Mouse (Mus musculus): ENCODE data around the gene Gucy2e. TPM values are rescaled to one million over a fixed set of nuclear protein-coding genes. Genes with fewer than 3 reads are reported as not detected.

Gucy2e gene
- polyA plus RNA-seq, 1 experiment from 2014 or later, result 0.68 TPM

DNA sequence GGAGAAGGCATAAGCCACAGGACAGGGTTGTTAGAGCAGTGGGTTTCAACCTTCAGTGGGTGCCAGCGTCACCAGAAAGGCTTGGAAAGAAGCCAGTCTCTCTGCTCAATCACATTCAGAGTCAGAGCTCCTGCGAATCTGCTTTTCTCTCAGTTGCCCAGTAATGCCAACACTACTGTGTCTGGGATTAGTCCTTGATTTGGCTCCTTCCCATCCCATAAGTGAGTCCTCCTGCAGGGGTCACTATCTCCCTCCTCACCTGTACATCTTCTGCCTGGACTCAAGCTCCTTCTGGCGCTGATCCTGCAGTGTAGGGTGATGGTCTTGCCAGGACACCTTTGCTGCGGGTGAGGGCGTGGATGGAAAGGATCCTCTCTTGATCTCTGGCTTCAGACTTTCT, 40.1 kb downstream of the Gucy2e start:
- peak overlapping the region; percentile 49 for H3K4me2 ChIP-seq (ENCODE audit: low read length)
- no peak overlapping the region for H3K27ac ChIP-seq (ENCODE audit: low read length)
- H3K27me3 ChIP-seq (replicated peaks; ENCODE audit: control insufficient read depth, insufficient read depth, low read length), result peaks cover 17% of the 10 kb centered on the region
- WGBS, result 4% methylated on average over 5 of the region's 5 CpGs
- ATAC-seq, result no peak
- no peaks in the 10 kb centered on the region for H3K36me3 ChIP-seq (ENCODE audit: control insufficient read depth, insufficient read depth)
- no peaks in the 10 kb centered on the region for H3K9me3 ChIP-seq (ENCODE audit: control insufficient read depth, low read length)
- no peak overlapping the region; the same call in 1 of the 2 replicates for H3K9ac ChIP-seq (replicated peaks; ENCODE audit: low read depth, low read length)
- peaks cover 6% of the 10 kb centered on the region for H3K4me1 ChIP-seq (replicated peaks; ENCODE audit: control insufficient read depth, insufficient read depth, low read length)
- H3K4me3 ChIP-seq (replicated peaks; ENCODE audit: low read length), result peak overlapping the region; percentile 30

DNA sequence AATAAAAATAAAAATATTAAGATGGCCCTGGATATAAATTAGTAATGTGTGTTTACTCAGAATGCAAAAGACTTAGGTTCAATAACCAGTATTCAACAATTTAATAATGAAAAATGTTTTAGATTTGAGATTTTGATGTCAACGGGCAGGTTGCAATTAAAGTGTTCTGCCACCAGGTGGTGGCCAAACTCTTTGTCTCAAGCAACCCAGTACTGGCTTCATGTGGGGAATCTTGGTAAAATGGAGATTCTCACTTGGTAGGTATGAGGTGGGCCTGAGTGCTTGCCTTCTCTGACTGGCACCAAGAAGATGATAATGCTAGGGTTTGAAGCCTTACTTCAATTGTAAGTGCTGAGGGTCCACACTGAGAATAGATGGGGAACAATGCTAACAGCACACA, 44.0 kb downstream of the Gucy2e start:
- Histone ChIP-seq H3K27me3 (replicated peaks; ENCODE audit: control insufficient read depth, insufficient read depth, low read length) (peaks cover 11% of the 10 kb centered on the region), H3K4me2 (ENCODE audit: low read length) (no peak overlapping the region), H3K36me3 (ENCODE audit: control insufficient read depth, insufficient read depth) (no peaks in the 10 kb centered on the region), H3K9ac (replicated peaks; ENCODE audit: low read depth, low read length) (no peak overlapping the region), H3K9me3 (ENCODE audit: control insufficient read depth, low read length) (no peaks in the 10 kb centered on the region), H3K4me3 (replicated peaks; ENCODE audit: low read length) (no peak overlapping the region), H3K27ac (ENCODE audit: low read length) (no peak overlapping the region), H3K4me1 (replicated peaks; ENCODE audit: control insufficient read depth, insufficient read depth, low read length) (peaks cover 6% of the 10 kb centered on the region)
- no peak for ATAC-seq
- 2% methylated on average over 1 of the region's 1 CpGs for WGBS

DNA sequence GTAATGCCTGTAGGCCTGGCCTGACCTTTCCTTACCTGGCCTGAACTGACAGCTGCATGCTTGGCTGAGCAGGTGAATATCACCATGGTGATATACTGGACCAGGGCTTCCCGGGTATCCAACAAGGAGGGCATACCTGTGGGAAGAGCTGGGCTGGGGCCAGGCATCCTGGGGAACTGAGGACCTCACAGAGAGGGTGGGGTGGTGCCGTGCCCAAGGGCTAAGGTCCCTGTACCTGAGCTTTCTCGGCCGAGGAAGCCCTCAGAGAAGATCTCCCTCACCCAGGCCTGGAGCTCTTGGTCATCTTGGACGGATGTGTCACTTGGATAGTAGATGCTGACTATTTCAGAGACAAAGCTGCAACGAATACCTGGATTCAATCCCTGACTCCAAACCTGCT, 50.9 kb downstream of the Gucy2e start:
- WGBS, result 89% methylated on average over 6 of the region's 6 CpGs
- no peak for ATAC-seq
- Histone ChIP-seq H3K27ac (ENCODE audit: low read length) (no peak overlapping the region), H3K27me3 (replicated peaks; ENCODE audit: control insufficient read depth, insufficient read depth, low read length) (no peaks in the 10 kb centered on the region), H3K4me2 (ENCODE audit: low read length) (no peak overlapping the region), H3K36me3 (ENCODE audit: control insufficient read depth, insufficient read depth) (no peaks in the 10 kb centered on the region), H3K4me3 (replicated peaks; ENCODE audit: low read length) (no peak overlapping the region), H3K4me1 (replicated peaks; ENCODE audit: control insufficient read depth, insufficient read depth, low read length) (no peaks in the 10 kb centered on the region), H3K9me3 (ENCODE audit: control insufficient read depth, low read length) (no peaks in the 10 kb centered on the region), H3K9ac (replicated peaks; ENCODE audit: low read depth, low read length) (no peak overlapping the region)

DNA sequence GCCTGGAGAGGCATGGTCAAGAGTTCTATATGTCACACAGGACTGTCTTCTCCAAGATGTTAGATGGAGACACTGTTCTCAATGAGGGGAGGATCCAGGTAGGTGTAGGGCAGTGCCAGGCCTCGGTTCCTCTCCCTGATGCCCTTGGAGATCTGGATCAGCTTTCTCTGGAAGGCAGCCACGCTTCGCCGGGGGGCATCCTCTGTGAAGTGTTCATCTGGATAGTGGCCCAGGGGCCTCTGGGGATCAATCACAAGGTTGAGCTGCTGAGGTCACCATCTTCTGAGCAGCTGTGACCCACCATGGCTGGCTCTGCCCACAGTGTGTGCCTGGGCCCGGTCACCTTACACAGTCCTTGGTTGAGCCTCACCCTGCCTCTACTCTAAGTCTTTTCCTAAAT, 51.8 kb downstream of the Gucy2e start:
- Histone ChIP-seq H3K4me1 (replicated peaks; ENCODE audit: control insufficient read depth, insufficient read depth, low read length) (no peaks in the 10 kb centered on the region), H3K36me3 (ENCODE audit: control insufficient read depth, insufficient read depth) (no peaks in the 10 kb centered on the region), H3K9me3 (ENCODE audit: control insufficient read depth, low read length) (no peaks in the 10 kb centered on the region), H3K27ac (ENCODE audit: low read length) (no peak overlapping the region), H3K4me2 (ENCODE audit: low read length) (no peak overlapping the region), H3K4me3 (replicated peaks; ENCODE audit: low read length) (no peak overlapping the region), H3K27me3 (replicated peaks; ENCODE audit: control insufficient read depth, insufficient read depth, low read length) (no peaks in the 10 kb centered on the region), H3K9ac (replicated peaks; ENCODE audit: low read depth, low read length) (no peak overlapping the region)
- 92% methylated on average over 5 of the region's 5 CpGs for WGBS
- ATAC-seq, result no peak

DNA sequence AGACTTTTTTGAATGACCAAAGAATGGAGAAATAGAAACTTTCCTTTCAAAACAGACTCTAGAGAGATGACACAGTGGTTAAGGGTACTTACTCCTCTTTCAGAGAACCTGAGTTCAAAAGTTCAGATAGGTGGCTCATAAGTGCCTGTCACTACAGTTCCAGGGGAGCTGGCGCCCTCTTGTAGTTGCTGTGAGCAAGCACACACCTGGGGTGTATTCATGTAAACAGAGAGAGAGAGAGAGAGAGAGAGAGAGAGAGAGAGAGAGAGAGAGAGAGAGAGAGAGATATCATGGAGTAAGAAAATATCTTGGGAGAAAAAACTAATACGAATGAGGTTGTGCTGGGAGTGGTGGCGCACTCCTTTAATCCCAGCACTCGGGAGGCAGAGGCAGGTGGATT, 56.7 kb downstream of the Gucy2e start:
- H3K9me3 ChIP-seq (ENCODE audit: control insufficient read depth, low read length), result no peaks in the 10 kb centered on the region
- no peak overlapping the region for H3K9ac ChIP-seq (replicated peaks; ENCODE audit: low read depth, low read length)
- H3K4me1 ChIP-seq (replicated peaks; ENCODE audit: control insufficient read depth, insufficient read depth, low read length), result no peaks in the 10 kb centered on the region
- no peaks in the 10 kb centered on the region for H3K27me3 ChIP-seq (replicated peaks; ENCODE audit: control insufficient read depth, insufficient read depth, low read length)
- no peak for ATAC-seq
- H3K4me3 ChIP-seq (replicated peaks; ENCODE audit: low read length), result no peak overlapping the region
- H3K4me2 ChIP-seq (ENCODE audit: low read length), result no peak overlapping the region
- H3K36me3 ChIP-seq (ENCODE audit: control insufficient read depth, insufficient read depth), result no peaks in the 10 kb centered on the region
- H3K27ac ChIP-seq (ENCODE audit: low read length), result no peak overlapping the region
- 82% methylated on average over 4 of the region's 4 CpGs for WGBS

DNA sequence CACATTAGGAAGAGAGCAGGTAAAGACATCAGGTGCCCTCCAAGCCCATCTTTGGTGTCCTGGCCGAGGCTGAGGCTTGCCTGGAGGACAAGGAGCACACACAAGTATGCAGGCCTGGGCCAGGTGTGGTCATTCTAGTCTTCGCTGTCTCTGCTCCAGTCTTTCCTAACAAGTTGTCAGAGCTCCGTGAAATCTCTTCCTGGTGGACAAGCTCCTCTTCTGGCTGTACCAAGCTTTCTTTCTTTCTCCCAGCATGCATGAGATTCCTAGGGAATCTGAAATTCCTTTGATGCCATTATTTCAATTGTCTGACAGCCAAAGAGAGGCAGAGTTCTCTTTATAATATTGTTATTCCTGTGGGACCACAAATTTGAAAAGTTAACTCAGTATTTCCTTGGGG, 57.3 kb downstream of the Gucy2e start:
- ATAC-seq, result no peak
- WGBS, result 47% methylated on average over 3 of the region's 3 CpGs
- H3K9me3 ChIP-seq (ENCODE audit: control insufficient read depth, low read length), result no peaks in the 10 kb centered on the region
- H3K4me2 ChIP-seq (ENCODE audit: low read length), result no peak overlapping the region
- H3K27ac ChIP-seq (ENCODE audit: low read length), result no peak overlapping the region
- no peaks in the 10 kb centered on the region for H3K4me1 ChIP-seq (replicated peaks; ENCODE audit: control insufficient read depth, insufficient read depth, low read length)
- H3K9ac ChIP-seq (replicated peaks; ENCODE audit: low read depth, low read length), result no peak overlapping the region
- H3K36me3 ChIP-seq (ENCODE audit: control insufficient read depth, insufficient read depth), result no peaks in the 10 kb centered on the region
- no peak overlapping the region for H3K4me3 ChIP-seq (replicated peaks; ENCODE audit: low read length)
- no peaks in the 10 kb centered on the region for H3K27me3 ChIP-seq (replicated peaks; ENCODE audit: control insufficient read depth, insufficient read depth, low read length)

DNA sequence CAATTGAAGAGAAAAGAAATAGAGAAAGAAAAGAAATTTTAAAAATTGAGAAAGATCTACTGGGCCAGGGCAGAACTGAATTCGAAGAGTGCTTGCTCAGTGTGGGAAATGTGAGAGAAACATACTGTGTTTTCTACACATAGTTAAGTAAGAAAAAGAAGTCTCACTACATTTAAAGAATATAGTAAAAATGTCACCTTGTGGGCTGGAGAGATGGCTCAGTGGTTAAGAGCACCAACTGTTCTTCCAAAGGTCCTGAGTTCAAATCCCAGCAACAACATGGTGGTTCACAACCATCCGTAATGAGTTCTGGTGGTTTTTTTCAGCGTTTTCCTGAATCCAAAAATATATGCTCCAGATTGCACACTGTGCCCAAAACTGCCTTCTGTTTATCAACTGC, 58.3 kb downstream of the Gucy2e start:
- no peak overlapping the region for H3K4me3 ChIP-seq (replicated peaks; ENCODE audit: low read length)
- no peaks in the 10 kb centered on the region for H3K36me3 ChIP-seq (ENCODE audit: control insufficient read depth, insufficient read depth)
- H3K27ac ChIP-seq (ENCODE audit: low read length), result no peak overlapping the region
- no peak overlapping the region for H3K9ac ChIP-seq (replicated peaks; ENCODE audit: low read depth, low read length)
- H3K9me3 ChIP-seq (ENCODE audit: control insufficient read depth, low read length), result no peaks in the 10 kb centered on the region
- WGBS, result 84% methylated on average over 3 of the region's 3 CpGs
- H3K4me2 ChIP-seq (ENCODE audit: low read length), result no peak overlapping the region
- no peaks in the 10 kb centered on the region for H3K27me3 ChIP-seq (replicated peaks; ENCODE audit: control insufficient read depth, insufficient read depth, low read length)
- no peaks in the 10 kb centered on the region for H3K4me1 ChIP-seq (replicated peaks; ENCODE audit: control insufficient read depth, insufficient read depth, low read length)
- ATAC-seq, result no peak

DNA sequence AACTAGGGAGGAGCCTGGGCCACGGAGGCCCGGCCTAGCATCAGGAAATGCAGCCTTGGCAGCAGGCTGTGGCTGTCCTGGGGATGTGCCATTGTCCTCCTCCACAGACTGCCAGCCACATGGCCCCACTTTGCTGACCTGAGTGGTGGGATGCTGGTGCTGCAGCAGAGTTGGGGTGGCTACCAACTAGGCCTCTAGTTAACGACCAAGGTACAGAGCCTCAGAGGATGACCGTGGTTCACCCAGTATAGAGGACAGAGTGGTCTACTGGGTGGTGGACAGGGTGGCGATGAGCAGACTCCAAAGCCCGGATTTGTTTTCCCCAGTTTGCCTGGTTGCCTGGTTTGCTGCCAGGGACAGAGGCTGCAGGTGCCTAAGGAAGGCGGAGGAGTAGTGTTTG, 62.1 kb downstream of the Gucy2e start:
- no peak overlapping the region for H3K4me2 ChIP-seq (ENCODE audit: low read length)
- H3K4me3 ChIP-seq (replicated peaks; ENCODE audit: low read length), result no peak overlapping the region
- H3K9me3 ChIP-seq (ENCODE audit: control insufficient read depth, low read length), result no peaks in the 10 kb centered on the region
- H3K9ac ChIP-seq (replicated peaks; ENCODE audit: low read depth, low read length), result no peak overlapping the region
- H3K27me3 ChIP-seq (replicated peaks; ENCODE audit: control insufficient read depth, insufficient read depth, low read length), result no peaks in the 10 kb centered on the region
- no peak overlapping the region for H3K27ac ChIP-seq (ENCODE audit: low read length)
- 86% methylated on average over 7 of the region's 7 CpGs for WGBS
- no peaks in the 10 kb centered on the region for H3K4me1 ChIP-seq (replicated peaks; ENCODE audit: control insufficient read depth, insufficient read depth, low read length)
- ATAC-seq, result no peak
- H3K36me3 ChIP-seq (ENCODE audit: control insufficient read depth, insufficient read depth), result no peaks in the 10 kb centered on the region

DNA sequence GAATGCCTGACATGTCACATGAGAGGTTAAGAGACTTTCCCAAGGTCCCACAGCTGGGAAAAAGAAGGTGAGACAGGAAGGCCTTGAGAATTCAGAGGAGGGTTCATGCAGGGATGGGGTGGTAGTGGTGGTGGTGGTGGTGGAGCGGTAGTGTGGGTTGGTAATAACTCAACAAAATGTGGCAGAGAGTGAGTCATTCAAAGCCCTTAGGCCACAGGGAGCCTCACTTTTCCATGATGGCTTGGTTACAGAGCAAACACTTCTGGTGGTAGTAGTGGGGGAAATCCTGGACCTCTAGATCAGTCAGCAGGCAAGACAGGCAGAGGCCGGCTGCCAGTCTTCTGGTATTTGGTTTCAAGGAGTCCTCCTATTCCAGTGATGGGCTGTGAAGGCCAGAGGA, 64.2 kb downstream of the Gucy2e start:
- Histone ChIP-seq H3K9me3 (ENCODE audit: control insufficient read depth, low read length) (no peaks in the 10 kb centered on the region), H3K9ac (replicated peaks; ENCODE audit: low read depth, low read length) (no peak overlapping the region), H3K36me3 (ENCODE audit: control insufficient read depth, insufficient read depth) (no peaks in the 10 kb centered on the region), H3K4me1 (replicated peaks; ENCODE audit: control insufficient read depth, insufficient read depth, low read length) (no peaks in the 10 kb centered on the region), H3K4me2 (ENCODE audit: low read length) (no peak overlapping the region), H3K27me3 (replicated peaks; ENCODE audit: control insufficient read depth, insufficient read depth, low read length) (no peaks in the 10 kb centered on the region), H3K27ac (ENCODE audit: low read length) (no peak overlapping the region), H3K4me3 (replicated peaks; ENCODE audit: low read length) (no peak overlapping the region)
- 95% methylated on average over 2 of the region's 2 CpGs for WGBS
- no peak for ATAC-seq

DNA sequence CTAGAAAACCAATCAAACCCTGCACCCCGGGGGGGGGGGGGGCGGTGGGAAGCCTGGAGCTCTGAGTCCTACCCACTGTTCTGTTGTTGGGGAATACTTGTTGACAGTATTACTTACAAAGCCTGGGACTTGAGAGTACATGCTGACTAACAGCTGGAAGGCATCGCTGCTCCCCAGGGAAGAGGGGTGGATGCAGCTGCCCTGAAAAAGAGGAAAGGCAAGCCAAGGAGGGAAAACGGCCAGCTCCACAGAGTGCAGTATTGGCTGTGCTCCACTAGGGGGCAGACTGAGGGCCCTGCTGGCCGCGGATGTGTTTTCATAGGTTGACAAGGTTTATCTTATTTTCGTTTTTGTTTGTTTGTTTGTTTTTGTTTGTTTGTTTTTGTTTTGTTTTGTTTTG, 65.2 kb downstream of the Gucy2e start:
- no peaks in the 10 kb centered on the region for H3K27me3 ChIP-seq (replicated peaks; ENCODE audit: control insufficient read depth, insufficient read depth, low read length)

More for the DNA sequence above, 65.2 kb downstream of the Gucy2e start:
- no peaks in the 10 kb centered on the region for H3K9me3 ChIP-seq (ENCODE audit: control insufficient read depth, low read length)
- no peak overlapping the region for H3K4me3 ChIP-seq (replicated peaks; ENCODE audit: low read length)
- H3K36me3 ChIP-seq (ENCODE audit: control insufficient read depth, insufficient read depth), result no peaks in the 10 kb centered on the region
- H3K4me2 ChIP-seq (ENCODE audit: low read length), result no peak overlapping the region
- no peak overlapping the region for H3K9ac ChIP-seq (replicated peaks; ENCODE audit: low read depth, low read length)
- ATAC-seq, result no peak
- H3K4me1 ChIP-seq (replicated peaks; ENCODE audit: control insufficient read depth, insufficient read depth, low read length), result no peaks in the 10 kb centered on the region
- H3K27ac ChIP-seq (ENCODE audit: low read length), result no peak overlapping the region
- 24% methylated on average over 7 of the region's 7 CpGs for WGBS
